Mouse (Mus musculus) thymus, adult 18-20 months (tissue): ENCODE measurements at regions not wholly inside any gene's neighbourhood (a gene's known extent, or its start where the extent isn't known, plus 50 kb on each side); places are given as distances from the start of the nearest gene placed in this dataset.

Source experiments
- DNase-seq, 2 experiments: peaks; one replicate each; pipeline ENCODE4 v3.0.0; 2022; ENCODE audit warnings: mixed read lengths in 2 of 2

GRCm38 (mm10) chr16:77301270-77302171 is 288.0 kb downstream of the Usp25 start:
- DNase-seq: no peak

GRCm38 (mm10) chr16:77300572-77301213 is 287.2 kb downstream of the Usp25 start:
- DNase-seq: no peak

- DNase-seq: no peak
Measured at GRCm38 (mm10) chr16:77295574-77296355, 282.3 kb downstream of the Usp25 start.

GRCm38 (mm10) chr16:77292317-77292771 is 278.8 kb downstream of the Usp25 start:
- no peak for DNase-seq

GRCm38 (mm10) chr16:77291723-77292316 is 278.3 kb downstream of the Usp25 start:
- DNase-seq: no peak

GRCm38 (mm10) chr16:77284205-77284604 is 270.7 kb downstream of the Usp25 start:
- no peak for DNase-seq

- DNase-seq: no peak
Measured at GRCm38 (mm10) chr16:77279916-77280315, 266.4 kb downstream of the Usp25 start.

- no peak for DNase-seq
Measured at GRCm38 (mm10) chr16:77279495-77279894, 266.0 kb downstream of the Usp25 start.

GRCm38 (mm10) chr16:77273306-77273705 is 259.8 kb downstream of the Usp25 start:
- DNase-seq: no peak

- no peak for DNase-seq
Measured at GRCm38 (mm10) chr16:77268926-77269325, 255.4 kb downstream of the Usp25 start.

- no peak for DNase-seq
Measured at GRCm38 (mm10) chr16:77267679-77268078, 254.2 kb downstream of the Usp25 start.

GRCm38 (mm10) chr16:77252349-77252748 is 238.8 kb downstream of the Usp25 start:
- DNase-seq: no peak

- no peak for DNase-seq
Measured at GRCm38 (mm10) chr16:77251422-77251821, 237.9 kb downstream of the Usp25 start.

- no peak for DNase-seq
Measured at GRCm38 (mm10) chr16:77240876-77241275, 227.4 kb downstream of the Usp25 start.

- DNase-seq: no peak
Measured at GRCm38 (mm10) chr16:77239176-77239790, 225.8 kb downstream of the Usp25 start.

GRCm38 (mm10) chr16:77238358-77239175 is 225.1 kb downstream of the Usp25 start:
- no peak for DNase-seq

- DNase-seq: no peak
Measured at GRCm38 (mm10) chr16:77237631-77238357, 224.3 kb downstream of the Usp25 start.

- no peak for DNase-seq
Measured at GRCm38 (mm10) chr16:77237272-77237603, 223.7 kb downstream of the Usp25 start.

- DNase-seq: no peak
Measured at GRCm38 (mm10) chr16:77236509-77237271, 223.2 kb downstream of the Usp25 start.

- no peak for DNase-seq
Measured at GRCm38 (mm10) chr16:77236021-77236420, 222.5 kb downstream of the Usp25 start.
